Mouse (Mus musculus) olfactory bulb, adult 2 months (tissue): ENCODE measurements around the gene Fbxo24. TPM values are rescaled to one million over a fixed set of nuclear protein-coding genes. Genes with fewer than 3 reads are reported as not detected.

Source experiments
- H3K27ac ChIP-seq: fragments of 200-500 bp; 2 replicates; pipeline ENCODE4 v1.5.1; 2012; ENCODE audit warnings: low read depth, low read length; ENCODE audit not compliant: insufficient read depth
- H3K4me1 ChIP-seq: fragments of 200-500 bp; 2 replicates; pipeline ENCODE4 v1.6.1; 2012; ENCODE audit warnings: low read length; ENCODE audit not compliant: control insufficient read depth, insufficient read depth
- H3K4me3 ChIP-seq: fragments of 200-500 bp; 2 replicates; pipeline ENCODE4 v1.5.1; 2012; ENCODE audit warnings: mild to moderate bottlenecking, low read depth, low read length, moderate library complexity; ENCODE audit not compliant: insufficient read depth
- CTCF ChIP-seq: fragments of 200-500 bp; IDR thresholded peaks from 2 replicates; pipeline ENCODE4 v1.5.1; 2012; ENCODE audit warnings: low read depth, mild to moderate bottlenecking, low read length, moderate library complexity; ENCODE audit not compliant: insufficient read depth
- POLR2A ChIP-seq: fragments of 200-500 bp; IDR thresholded peaks from 2 replicates; pipeline ENCODE4 v1.6.1; 2012; ENCODE audit warnings: mild to moderate bottlenecking, low read depth, low read length, moderate library complexity; ENCODE audit not compliant: insufficient read depth
- WGBS: fragments of 180-500 bp; shearing (Covaris S2); methylation state at CpG from one replicate; pipeline ENCODE4 v1.1.7; 2018; 5-methylcytosine and 5-hydroxymethylcytosine counted together
- polyA plus RNA-seq: library from polyadenylated mRNA; stranded (reverse); fragments of >200 nt; gene quantifications from 2 replicates; pipeline ENCODE4 v1.2.4, GENCODE M21; 2012; ENCODE audit warnings: low replicate concordance; ENCODE audit not compliant: missing spikeins, insufficient read depth, insufficient read length

The Fbxo24 gene
- polyA plus RNA-seq: not detected in 2 replicates

DNA sequence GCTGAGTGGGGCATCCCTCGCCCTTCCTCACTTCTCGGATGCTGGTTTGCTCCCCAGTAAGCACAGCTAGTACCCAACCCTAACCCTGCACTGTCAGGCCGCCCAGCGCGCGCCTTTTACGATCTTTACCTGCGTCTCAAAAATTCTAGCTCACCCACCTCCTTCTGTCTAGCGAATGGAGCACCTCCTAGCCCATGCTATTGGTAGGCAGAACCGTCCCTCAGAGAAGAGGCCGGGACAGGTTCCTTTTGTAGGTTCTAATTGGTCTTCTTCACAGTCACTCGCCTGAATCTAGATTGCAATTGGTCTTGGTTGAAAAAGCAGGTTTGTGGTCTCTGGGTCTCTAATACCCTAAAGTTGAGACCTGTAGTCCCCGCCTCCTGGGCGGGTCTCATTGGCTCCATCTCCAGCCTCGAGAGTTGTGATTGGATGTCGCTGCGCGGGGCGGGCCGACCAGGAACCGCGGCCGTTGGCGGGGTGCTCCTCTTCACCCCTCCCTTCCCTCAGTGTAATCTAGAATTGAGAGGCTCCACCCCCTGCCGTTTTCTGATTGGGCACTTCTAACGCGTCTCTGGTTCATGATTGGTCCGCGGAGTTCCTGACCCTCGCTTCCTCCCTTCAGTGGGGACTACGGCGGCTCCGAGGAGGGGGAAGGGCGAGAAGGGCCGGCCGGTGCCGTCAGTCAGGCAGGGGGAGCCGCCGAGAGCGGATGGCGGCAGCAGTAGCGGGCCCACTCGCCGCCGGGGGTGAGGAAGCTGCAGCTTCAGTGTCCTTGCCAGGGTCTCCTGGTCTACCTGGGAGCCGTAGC is at the start of gene Fbxo24, which contains the start of the genes Lrch4 and Gm20605:
Gene Fbxo24, minus strand, starts transcription at position 505 of the 808 bp plus-strand sequence.
Gene Lrch4, plus strand, starts transcription at position 624 of the 808 bp plus-strand sequence.
Gene Gm20605, plus strand, starts transcription at position 678 of the 808 bp plus-strand sequence.
- peak; percentile 84 for TF ChIP-seq POLR2A
- TF ChIP-seq CTCF: no peak
- under 1% methylated on average over 46 of the region's 46 CpGs for WGBS
- Histone ChIP-seq H3K4me1 (peaks cover 22% of the 10 kb centered on the region), H3K27ac (peak within 1 kb of the TSS; percentile 69), H3K4me3 (peak within 1 kb of the TSS; percentile 66)

DNA sequence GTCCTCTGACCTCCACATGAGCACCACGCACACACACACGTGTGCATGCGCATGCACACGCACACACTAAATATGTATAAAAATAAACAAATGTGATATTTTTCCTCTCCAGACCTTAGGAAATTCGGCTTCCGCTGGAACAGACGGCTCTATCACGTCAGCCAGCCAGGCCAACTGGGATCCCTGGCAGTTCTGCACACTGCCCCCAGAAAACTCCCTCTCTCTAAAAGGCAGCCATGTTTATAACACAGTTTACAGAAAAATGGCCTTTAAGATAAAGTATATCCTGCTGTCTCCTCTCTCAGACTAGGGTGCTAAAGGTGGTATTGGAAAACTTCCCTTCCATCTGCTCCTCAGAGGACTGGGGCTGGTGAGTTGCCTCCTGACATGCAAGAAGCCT is 49.1 kb upstream of the Fbxo24 start:
- WGBS: 97% methylated on average over 8 of the region's 8 CpGs
- TF ChIP-seq CTCF (no peak), POLR2A (no peak)
- peaks cover 4% of the 10 kb centered on the region for H3K4me1 ChIP-seq
- no peak overlapping the region for H3K4me3 ChIP-seq
- no peak overlapping the region for H3K27ac ChIP-seq

DNA sequence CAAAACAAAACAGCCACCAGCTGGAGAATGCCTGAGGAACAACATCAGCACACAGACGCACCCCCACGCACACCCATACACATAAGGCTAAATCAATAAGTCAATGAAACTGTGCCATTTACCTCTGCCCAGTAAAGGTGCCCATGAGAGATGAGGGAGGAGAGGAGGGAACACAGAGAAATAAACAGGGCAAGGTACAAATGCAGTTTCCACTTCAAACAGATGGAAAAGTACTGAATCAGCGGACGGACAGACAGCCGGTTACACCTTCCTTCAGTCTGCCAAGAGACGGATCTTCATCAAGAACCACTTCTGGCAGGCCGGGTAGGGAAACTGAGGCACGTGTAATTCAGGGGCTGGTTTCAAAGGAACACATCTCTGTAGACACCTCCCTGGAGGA is 46.0 kb upstream of the Fbxo24 start:
- TF ChIP-seq POLR2A: no peak
- TF ChIP-seq CTCF: no peak
- Histone ChIP-seq H3K4me1 (peaks cover 15% of the 10 kb centered on the region), H3K4me3 (no peak overlapping the region), H3K27ac (no peak overlapping the region)
- 96% methylated on average over 8 of the region's 8 CpGs for WGBS

DNA sequence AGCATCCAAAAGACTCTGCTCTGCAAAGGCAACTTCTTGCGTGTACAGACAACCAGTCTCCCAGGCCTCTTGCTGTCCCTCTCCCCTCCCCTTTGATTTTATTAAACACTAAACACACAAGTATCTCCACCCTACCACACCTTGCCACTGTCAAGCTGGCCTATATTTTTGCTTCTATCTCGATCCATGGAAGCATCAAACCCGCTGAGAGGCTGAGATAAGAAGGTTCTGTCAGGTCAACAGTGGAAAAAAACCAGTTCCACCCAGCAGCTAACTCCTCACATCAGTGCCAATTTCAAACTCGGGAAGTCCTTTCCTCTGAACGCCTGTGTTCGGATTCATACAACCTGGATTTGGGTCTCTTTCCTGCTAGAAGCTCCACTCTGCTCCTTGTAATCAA is 44.2 kb upstream of the Fbxo24 start:
- Histone ChIP-seq H3K27ac (no peak overlapping the region), H3K4me3 (no peak overlapping the region), H3K4me1 (peaks cover 20% of the 10 kb centered on the region)
- no peak for TF ChIP-seq POLR2A
- no peak for TF ChIP-seq CTCF
- 89% methylated on average over 6 of the region's 6 CpGs for WGBS

DNA sequence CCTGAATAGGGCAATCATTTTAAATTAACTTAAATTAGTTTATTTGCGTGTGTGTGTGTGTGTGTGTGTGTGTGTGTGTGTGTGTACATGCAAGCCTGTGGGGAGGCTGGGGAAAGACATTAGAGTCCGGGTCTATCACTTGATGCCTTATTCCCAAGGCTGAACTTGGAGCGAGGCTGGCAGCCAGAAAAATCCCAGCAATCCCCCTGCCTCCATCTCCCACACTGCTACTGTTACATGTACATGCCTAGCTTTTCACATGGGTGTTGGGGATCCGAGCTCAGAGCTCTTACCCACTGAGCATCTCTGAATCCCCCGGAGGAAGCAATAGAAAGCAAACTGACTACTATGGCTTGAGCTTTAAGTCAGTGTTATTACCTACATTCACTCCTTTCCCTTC is 43.6 kb upstream of the Fbxo24 start:
- H3K27ac ChIP-seq: peak overlapping the region; percentile 74; the same call in 1 of the 2 replicates
- TF ChIP-seq POLR2A (no peak), CTCF (no peak)
- H3K4me3 ChIP-seq: no peak overlapping the region
- peaks cover 20% of the 10 kb centered on the region for H3K4me1 ChIP-seq
- WGBS: 73% methylated on average over 5 of the region's 5 CpGs

DNA sequence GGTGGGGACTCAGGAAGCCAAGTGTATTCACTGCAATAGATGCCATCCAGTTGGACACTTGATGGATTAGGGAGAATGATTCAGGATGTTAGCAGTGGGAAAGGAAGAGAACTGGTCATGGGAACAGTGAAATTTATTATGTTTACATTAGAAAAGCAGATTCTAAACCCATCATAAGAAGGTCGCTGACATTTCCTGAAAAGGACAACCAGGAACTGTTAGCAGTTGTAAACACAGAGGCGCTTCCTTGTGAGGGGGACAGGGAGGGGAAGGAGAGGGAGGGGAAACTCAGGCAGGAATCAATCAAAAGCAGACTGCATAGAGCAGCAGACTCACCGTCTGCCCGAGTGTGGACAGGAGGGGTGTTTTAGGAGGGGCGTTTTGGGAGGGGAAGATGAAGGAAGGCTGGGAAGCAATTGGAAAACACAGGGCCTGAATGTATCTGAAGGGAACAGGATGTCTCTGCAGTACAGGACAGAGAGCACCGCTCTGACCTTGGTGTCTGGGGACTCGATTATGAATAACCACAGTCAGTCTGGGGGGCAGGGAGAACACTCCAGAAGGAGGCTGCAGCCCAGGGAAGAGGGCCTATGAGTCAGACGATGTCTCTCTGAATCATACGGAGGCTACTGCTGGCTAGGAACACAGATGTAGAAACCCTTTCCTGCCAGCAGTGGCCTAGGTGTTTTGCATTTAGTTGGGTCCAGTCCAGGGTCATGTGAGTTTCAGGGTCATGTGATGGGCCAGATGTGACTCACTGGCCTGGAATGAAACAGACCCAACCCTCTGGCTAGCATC is 42.8 kb upstream of the Fbxo24 start:
- no peak for TF ChIP-seq CTCF
- TF ChIP-seq POLR2A: no peak
- peak overlapping the region; percentile 74 for H3K27ac ChIP-seq
- no peak overlapping the region for H3K4me3 ChIP-seq
- WGBS: 22% methylated on average over 9 of the region's 9 CpGs
- H3K4me1 ChIP-seq: peaks cover 20% of the 10 kb centered on the region

DNA sequence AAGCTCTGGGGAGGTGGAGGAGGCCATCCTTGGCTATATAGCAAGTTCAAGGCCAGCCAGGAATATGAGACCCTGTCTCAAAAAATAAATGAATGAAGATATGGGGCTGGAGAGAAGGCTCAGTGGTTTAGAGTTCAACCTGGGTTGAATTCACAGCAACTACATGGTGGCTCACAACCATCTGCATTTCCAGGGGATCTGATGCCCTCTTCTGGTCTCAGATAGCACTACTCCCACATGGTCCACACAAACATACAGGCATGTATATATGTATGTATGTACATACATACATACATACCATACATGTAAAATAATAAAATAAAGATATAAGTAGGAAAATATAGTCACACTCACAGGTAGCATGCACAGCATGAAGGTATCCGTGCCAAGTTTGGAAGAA is 41.4 kb upstream of the Fbxo24 start:
- WGBS: 97% methylated on average over 1 of the region's 1 CpGs
- H3K4me1 ChIP-seq: peaks cover 20% of the 10 kb centered on the region

DNA sequence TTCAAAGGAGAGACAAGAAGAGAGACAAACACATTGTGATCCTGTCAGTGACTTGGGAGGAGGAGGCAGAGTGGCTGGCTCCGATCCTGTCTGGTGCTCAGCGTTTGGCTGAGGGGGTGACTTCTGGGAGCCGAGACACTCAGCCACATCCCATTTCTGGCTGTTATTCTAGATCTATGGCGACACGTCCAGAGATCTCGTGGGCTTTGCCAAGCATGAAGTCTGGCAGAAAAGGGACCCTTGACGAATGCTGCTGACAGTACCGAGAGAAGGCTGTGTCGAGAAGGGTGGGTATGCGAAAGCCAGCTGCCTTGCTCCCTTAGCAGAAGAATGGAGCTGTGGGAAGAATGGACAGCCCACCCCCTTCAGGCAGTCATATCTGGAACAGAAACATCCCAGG is 40.2 kb upstream of the Fbxo24 start:
- 59% methylated on average over 10 of the region's 10 CpGs for WGBS
- Histone ChIP-seq H3K4me3 (no peak overlapping the region), H3K27ac (no peak overlapping the region), H3K4me1 (peaks cover 20% of the 10 kb centered on the region)
- TF ChIP-seq CTCF: no peak

More for the DNA sequence above, 41.4 kb upstream of the Fbxo24 start:
- H3K4me3 ChIP-seq: no peak overlapping the region
- TF ChIP-seq POLR2A (no peak), CTCF (no peak)
- no peak overlapping the region for H3K27ac ChIP-seq

DNA sequence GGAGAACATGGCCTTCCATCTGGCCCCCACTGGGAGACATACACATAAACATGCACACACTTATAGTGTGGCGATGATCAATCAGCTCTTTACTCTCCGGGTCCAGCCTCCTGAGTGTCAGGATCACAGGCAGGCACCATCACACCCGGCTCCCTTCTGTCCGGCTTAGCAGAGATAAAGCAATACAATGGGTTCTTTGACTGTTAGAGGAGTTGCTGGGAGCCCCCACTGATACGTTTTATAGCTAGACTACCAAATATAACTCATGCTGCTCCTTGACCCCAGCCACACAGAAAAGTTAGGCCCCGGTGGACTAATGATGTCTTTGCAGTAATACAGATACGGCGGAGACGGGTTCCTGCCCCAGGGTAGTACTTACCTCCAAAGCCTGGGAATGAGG is 34.3 kb upstream of the Fbxo24 start:
- TF ChIP-seq CTCF: no peak
- no peak for TF ChIP-seq POLR2A
- Histone ChIP-seq H3K27ac (no peak overlapping the region), H3K4me3 (no peak overlapping the region), H3K4me1 (no peaks in the 10 kb centered on the region)
- 82% methylated on average over 9 of the region's 9 CpGs for WGBS
